Mouse (Mus musculus) MEL (cell line): ENCODE measurements around the gene Gm20388. TPM values are rescaled to one million over a fixed set of nuclear protein-coding genes. Genes with fewer than 3 reads are reported as not detected.
"Not testable (repeated sequence)": the region's sequence is repeated elsewhere in the genome, so short reads cannot be mapped to it uniquely, and the experiment has no call there.

Experiments used
- DNase-seq: peaks from one replicate; pipeline ENCODE4 v3.0.0; 2011; ENCODE audit warnings: low read depth, low spot score
- H3K27ac ChIP-seq: 2 replicates; pipeline ENCODE4 v1.5.1; 2012; ENCODE audit warnings: low read depth, mild to moderate bottlenecking, control low read depth, low read length, moderate library complexity; ENCODE audit not compliant: control insufficient read depth
- H3K27me3 ChIP-seq, 2 experiments: fragments of 150-350 bp in 1 of 2; sonication (generic) in 1 of 2; 2 replicates each; pipeline ENCODE4 v1.6.1; 2012; ENCODE audit warnings: low read length in 2 of 2, mild to moderate bottlenecking in 2 of 2, improper control_type of control experiment in 1 of 2, moderate library complexity in 1 of 2; ENCODE audit not compliant: insufficient read depth in 2 of 2, control insufficient read depth in 1 of 2
- H3K36me3 ChIP-seq, 2 experiments: 2 replicates each; pipeline ENCODE4 v1.6.1; 2012 to 2014; ENCODE audit warnings: low read length in 2 of 2, improper control_type of control experiment in 1 of 2, inconsistent platforms in 1 of 2, mild to moderate bottlenecking in 1 of 2; ENCODE audit not compliant: insufficient read depth in 2 of 2, control insufficient read depth in 1 of 2
- H3K4me1 ChIP-seq, 2 experiments: fragments of 150-350 bp in 1 of 2; sonication (generic) in 1 of 2; 2 replicates each; pipeline ENCODE4 v1.6.1; 2012; ENCODE audit warnings: low read length in 2 of 2, improper control_type of control experiment in 1 of 2, mild to moderate bottlenecking in 1 of 2; ENCODE audit not compliant: insufficient read depth in 2 of 2, control insufficient read depth in 1 of 2
- H3K4me3 ChIP-seq, 2 experiments: fragments of 150-350 bp in 1 of 2; sonication (generic) in 1 of 2; 2 replicates each; pipeline ENCODE4 v1.5.1; 2012; ENCODE audit warnings: low read depth in 2 of 2, low read length in 2 of 2, mild to moderate bottlenecking in 2 of 2, moderate library complexity in 2 of 2, control low read depth in 1 of 2, improper control_type of control experiment in 1 of 2; ENCODE audit not compliant: control insufficient read depth in 1 of 2, insufficient read depth in 1 of 2
- H3K79me2 ChIP-seq: 2 replicates; pipeline ENCODE4 v1.6.1; 2012; ENCODE audit warnings: mild to moderate bottlenecking, low read length, moderate library complexity; ENCODE audit not compliant: control insufficient read depth, poor library complexity, insufficient read depth
- H3K9ac ChIP-seq: 2 replicates; pipeline ENCODE4 v1.6.1; 2012; ENCODE audit warnings: low read depth, mild to moderate bottlenecking, control low read depth, low read length, moderate library complexity; ENCODE audit not compliant: control insufficient read depth, poor library complexity, severe bottlenecking
- H3K9me3 ChIP-seq: fragments of 150-350 bp; sonication (generic); replicated peaks from 2 replicates; pipeline ENCODE4 v1.6.1; 2012; ENCODE audit warnings: mild to moderate bottlenecking, low read length, improper control_type of control experiment, moderate library complexity; ENCODE audit not compliant: insufficient read depth
- ELF1 ChIP-seq: IDR thresholded peaks from 2 replicates; pipeline ENCODE4 v1.6.1; 2014; ENCODE audit warnings: low read depth, mild to moderate bottlenecking, inconsistent platforms, low read length, improper control_type of control experiment, moderate library complexity
- JUND ChIP-seq: IDR thresholded peaks from 2 replicates; pipeline ENCODE4 v1.6.1; 2011; ENCODE audit warnings: low read depth, mild to moderate bottlenecking, improper control_type of control experiment, low read length
- MAX ChIP-seq: IDR thresholded peaks from 2 replicates; pipeline ENCODE4 v1.6.1; 2011; ENCODE audit warnings: low read length, improper control_type of control experiment
- MAZ ChIP-seq: IDR thresholded peaks from 2 replicates; pipeline ENCODE4 v1.6.1; 2012; ENCODE audit warnings: low read depth, mild to moderate bottlenecking, inconsistent platforms, low read length, improper control_type of control experiment
- MXI1 ChIP-seq: IDR thresholded peaks from 2 replicates; pipeline ENCODE4 v1.6.1; 2011; ENCODE audit warnings: mild to moderate bottlenecking, low read depth, low read length, improper control_type of control experiment
- MYB ChIP-seq: IDR thresholded peaks from 2 replicates; pipeline ENCODE4 v1.6.1; 2011; ENCODE audit warnings: mild to moderate bottlenecking, low read depth, low read length, improper control_type of control experiment
- NRF1 ChIP-seq: IDR thresholded peaks from 2 replicates; pipeline ENCODE4 v1.6.1; 2014; ENCODE audit warnings: low read depth, mild to moderate bottlenecking, inconsistent platforms, low read length, improper control_type of control experiment, moderate library complexity; ENCODE audit not compliant: poor library complexity, insufficient read depth, severe bottlenecking
- POLR2A ChIP-seq, 2 experiments: IDR thresholded peaks; 2 replicates each; pipeline ENCODE4 v1.6.1; 2011 to 2012; ENCODE audit warnings: low read length in 2 of 2, mild to moderate bottlenecking in 2 of 2, control low read depth in 1 of 2, improper control_type of control experiment in 1 of 2, low read depth in 1 of 2, moderate library complexity in 1 of 2; ENCODE audit not compliant: control insufficient read depth in 1 of 2, insufficient read depth in 1 of 2, poor library complexity in 1 of 2
- POLR2AphosphoS2 ChIP-seq: IDR thresholded peaks from 2 replicates; pipeline ENCODE4 v1.6.1; 2011; ENCODE audit warnings: low read length, improper control_type of control experiment
- RAD21 ChIP-seq: IDR thresholded peaks from 2 replicates; pipeline ENCODE4 v1.6.1; 2011; ENCODE audit warnings: mild to moderate bottlenecking, low read depth, low read length, improper control_type of control experiment
- RCOR1 ChIP-seq: IDR thresholded peaks from 2 replicates; pipeline ENCODE4 v1.6.1; 2012; ENCODE audit warnings: low read depth, mild to moderate bottlenecking, inconsistent platforms, low read length, improper control_type of control experiment
- TAL1 ChIP-seq: IDR thresholded peaks from 2 replicates; pipeline ENCODE4 v1.6.1; 2012; ENCODE audit warnings: mild to moderate bottlenecking, inconsistent platforms, low read length, moderate library complexity, mixed read lengths
- TBP ChIP-seq: IDR thresholded peaks from 2 replicates; pipeline ENCODE4 v1.8.0; 2011; ENCODE audit warnings: low read depth, low read length, improper control_type of control experiment
- TCF12 ChIP-seq: IDR thresholded peaks from 2 replicates; pipeline ENCODE4 v1.6.1; 2014; ENCODE audit warnings: low read depth, mild to moderate bottlenecking, inconsistent platforms, low read length, improper control_type of control experiment, moderate library complexity
- USF1 ChIP-seq: IDR thresholded peaks from 2 replicates; pipeline ENCODE4 v1.6.1; 2014; ENCODE audit warnings: low read depth, mild to moderate bottlenecking, inconsistent platforms, low read length, improper control_type of control experiment, moderate library complexity
- ZMIZ1 ChIP-seq: IDR thresholded peaks from 2 replicates; pipeline ENCODE4 v1.6.1; 2012; ENCODE audit warnings: low read depth, mild to moderate bottlenecking, inconsistent platforms, low read length, improper control_type of control experiment, moderate library complexity
- polyA plus RNA-seq, 2 experiments: library from polyadenylated mRNA; stranded (reverse) in 1 of 2; unstranded in 1 of 2; fragments of >175 nt in 1 of 2; fragments of >200 nt in 1 of 2; gene quantifications; 2 replicates each; pipeline versions ENCODE4 v1.2.1 to v1.2.4; 2012; ENCODE audit warnings: low replicate concordance in 2 of 2, low read depth in 1 of 2; ENCODE audit not compliant: insufficient read length in 2 of 2, insufficient read depth in 1 of 2, missing spikeins in 1 of 2
- total RNA-seq: library from RNA; depleted of rRNA; stranded (reverse); fragments of 300-350 nt; gene quantifications from 2 replicates; pipeline ENCODE4 v1.2.3, GENCODE M21; 2012

Gm20388 gene
- total and polyA plus RNA-seq, 3 experiments, result 11.1 to 17.8 TPM; not detected in 1

DNA sequence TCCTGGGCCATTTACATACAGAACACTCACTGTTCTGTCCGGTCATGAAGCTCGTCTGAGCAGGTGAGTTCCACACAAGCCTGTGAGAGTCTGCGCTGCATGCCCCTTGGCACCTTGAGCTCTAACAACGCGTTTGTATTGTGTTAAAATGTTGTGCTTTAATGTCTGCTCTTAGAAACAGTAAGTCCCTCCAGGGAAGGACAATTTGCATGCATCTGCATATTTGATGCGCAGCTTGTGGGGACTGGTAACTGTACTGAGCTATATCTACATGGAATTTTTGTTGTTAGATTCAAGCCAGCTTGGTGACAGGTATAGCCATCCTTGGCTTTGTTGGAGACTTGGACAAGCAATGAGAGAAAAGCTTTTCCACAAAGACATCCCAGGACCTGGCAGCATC is 4265.5 kb downstream of the Gm20388 start:
- H3K27ac ChIP-seq, result no peak overlapping the region
- H3K36me3 ChIP-seq, result no peaks in the 10 kb centered on the region
- no peak for TF ChIP-seq MAZ
- TF ChIP-seq TAL1, result no peak
- TF ChIP-seq USF1, result no peak
- no peak for TF ChIP-seq RCOR1
- no peak for TF ChIP-seq POLR2AphosphoS2
- TF ChIP-seq NRF1, result no peak
- TF ChIP-seq RAD21, result no peak
- TF ChIP-seq ELF1, result no peak
- no peak for TF ChIP-seq JUND
- TF ChIP-seq POLR2A (IDR thresholded peaks at IDR 0.05; ENCODE audit: control insufficient read depth in 1 of 2, insufficient read depth in 1 of 2, low read depth in 1 of 2, low read length in 2 of 2, poor library complexity in 1 of 2), result no peak
- no peak for TF ChIP-seq MXI1
- TF ChIP-seq MYB, result no peak
- TF ChIP-seq ZMIZ1, result no peak
- TF ChIP-seq MAX, result no peak
- no peak for TF ChIP-seq TCF12
- no peak for TF ChIP-seq TBP
- DNase-seq, result no peak
- no peaks in the 10 kb centered on the region for H3K9me3 ChIP-seq
- no peak overlapping the region for H3K9ac ChIP-seq
- 0 out of 4 replicates have a peak, but pooled peaks cover 0 to 1% of the 10 kb centered on the region in 2 experiments for H3K27me3 ChIP-seq
- H3K4me1 ChIP-seq, result no peaks in the 10 kb centered on the region
- no peak overlapping the region for H3K4me3 ChIP-seq
- H3K79me2 ChIP-seq, result no peaks in the 10 kb centered on the region

DNA sequence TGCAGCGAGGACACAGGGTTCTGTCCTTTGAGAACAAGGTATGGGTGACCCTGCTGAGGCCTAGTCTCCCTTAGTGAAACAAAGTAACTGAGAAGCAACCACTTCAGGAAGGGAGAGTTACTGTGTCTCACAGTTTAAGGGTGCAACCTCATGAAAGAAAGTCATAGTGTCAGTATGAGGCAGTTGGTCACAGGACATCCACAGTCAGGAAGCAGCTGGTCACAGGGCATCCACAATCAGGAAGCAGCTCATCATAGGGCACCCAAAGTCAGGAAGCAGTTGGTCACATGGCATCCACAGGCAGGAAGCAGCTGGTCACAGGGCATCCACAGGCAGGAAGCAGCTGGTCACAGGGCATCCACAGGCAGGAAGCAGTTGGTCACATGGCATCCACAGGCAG is 4266.5 kb downstream of the Gm20388 start:
- H3K9ac ChIP-seq, DNase-seq, H3K4me1 ChIP-seq, H3K27me3 ChIP-seq, H3K4me3 ChIP-seq, H3K27ac ChIP-seq, H3K36me3 ChIP-seq, H3K79me2 ChIP-seq, H3K9me3 ChIP-seq: not testable (repeated sequence)
